Mouse (Mus musculus) cerebellum, adult 8-10 months (tissue): ENCODE measurements at regions not wholly inside any gene's neighbourhood (a gene's known extent, or its start where the extent isn't known, plus 50 kb on each side); places are given as distances from the start of the nearest gene placed in this dataset.

ENCODE experiments used
- DNase-seq: peaks from one replicate; pipeline ENCODE4 v3.0.0; 2022

GRCm38 (mm10) chr14:113373036-113373695 lies 58.8 kb downstream of the Tpm3-rs7 start:
- DNase-seq = peak; percentile 4
